8 mouse cellular contexts compared by ENCODE assay signal in the genomic region with DNA sequence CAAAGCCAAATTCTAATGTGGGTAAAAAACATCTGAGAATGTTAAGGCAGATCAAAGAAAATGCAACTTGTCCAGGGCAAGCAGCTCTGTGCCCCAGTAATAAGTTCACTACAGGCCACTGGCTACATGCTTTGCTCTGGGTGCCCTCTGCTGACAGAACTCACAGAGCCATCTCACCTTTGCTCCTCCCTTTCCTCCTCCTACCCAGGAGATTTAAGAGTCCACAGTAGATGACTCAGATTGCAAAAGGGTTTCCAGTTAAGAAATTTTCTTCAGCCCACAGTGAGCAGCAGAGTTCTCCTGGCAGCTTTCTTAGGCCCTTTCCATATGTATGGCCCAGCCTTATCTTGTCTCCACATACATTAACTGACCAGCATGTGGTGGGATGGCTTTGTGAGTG.
DNase-seq lines count a peak whose midpoint lies in the region; ATAC-seq and TF ChIP-seq lines count a peak whose summit lies in the region.

No protein-coding gene starts in this region.

- H3K4me1 ChIP-seq in heart, embryonic 12.5 days (replicated peaks), result peaks cover 46% of the 10 kb centered on the region
- H3K4me1 ChIP-seq in olfactory bulb, adult 2 months (ENCODE audit: control insufficient read depth, insufficient read depth, low read length), result peaks cover 29% of the 10 kb centered on the region

- H3K36me3 ChIP-seq in heart, embryonic 12.5 days, result no peaks in the 10 kb centered on the region

- ATAC-seq in heart, embryonic 12.5 days (ENCODE audit: insufficient number of reproducible peaks, low FRiP score), result no peak

- no peak for TF ChIP-seq POLR2A in olfactory bulb, adult 2 months (IDR thresholded peaks at IDR 0.05; ENCODE audit: insufficient read depth, low read depth, low read length)

- no peak overlapping the region for H3K9ac ChIP-seq in heart, embryonic 12.5 days

- no peak for TF ChIP-seq CTCF in olfactory bulb, adult 2 months (IDR thresholded peaks at IDR 0.05; ENCODE audit: insufficient read depth, low read depth, low read length)

- no peak overlapping the region for H3K4me2 ChIP-seq in heart, embryonic 12.5 days

- H3K9me3 ChIP-seq in heart, embryonic 12.5 days (replicated peaks), result no peaks in the 10 kb centered on the region

- no peak overlapping the region for H3K27ac ChIP-seq in heart, embryonic 12.5 days (ENCODE audit: poor library complexity, severe bottlenecking)
- H3K27ac ChIP-seq in olfactory bulb, adult 2 months (ENCODE audit: insufficient read depth, low read depth, low read length), result 0 out of 2 replicates have a peak overlapping the region, but pooled peaks have one; percentile 23

- H3K4me3 ChIP-seq in heart, embryonic 12.5 days, result no peak overlapping the region
- H3K4me3 ChIP-seq in olfactory bulb, adult 2 months (ENCODE audit: insufficient read depth, low read depth, low read length), result no peak overlapping the region

- peak; percentile 67 to 72 for DNase-seq in heart, adult 18-20 months
- DNase-seq in adipocyte (ENCODE audit: low spot score), result peak; percentile 88
- peak; percentile 93 for DNase-seq in fibroblast of lung, adult 2 months (ENCODE audit: low read depth)
- peak; percentile 80 for DNase-seq in kidney, postnatal 14 days
- no peak for DNase-seq in urinary bladder, postnatal 25 days (ENCODE audit: low spot score)
- DNase-seq in frontal cortex, postnatal 10 days (ENCODE audit: low spot score in 2 of 2), result no peak

- no peaks in the 10 kb centered on the region for H3K27me3 ChIP-seq in heart, embryonic 12.5 days (replicated peaks)

Comparison
In these comparisons a context has a peak if more than half of its experiments do, and no peak if none do; other contexts are left out.
1. DNase-seq: peak in heart, adult 18-20 months (2 of 2), adipocyte (single experiment), fibroblast of lung, adult 2 months (single experiment) and kidney, postnatal 14 days (single experiment); none in urinary bladder, postnatal 25 days (single experiment) and frontal cortex, postnatal 10 days (0 of 2).